Mouse (Mus musculus) adrenal gland, postnatal 14 days (tissue): ENCODE data around the gene Fcgrt. TPM values are rescaled to one million over a fixed set of nuclear protein-coding genes. Genes with fewer than 3 reads are reported as not detected.
"Not testable (repeated sequence)": the region's sequence is repeated elsewhere in the genome, so short reads cannot be mapped to it uniquely, and the experiment has no call there.

ENCODE experiments used
- DNase-seq: peaks from one replicate; pipeline ENCODE4 v3.0.0; 2021; ENCODE audit warnings: mixed read lengths
- long read RNA-seq, 2 experiments: library from polyadenylated mRNA; stranded (forward); transcript quantifications; one replicate each; pipeline ENCODE4 v2.0.0; 2021
- total RNA-seq: library from RNA; stranded (reverse); gene quantifications from 2 replicates; pipeline ENCODE4 v1.2.3, GENCODE M21; 2021

Gene Fcgrt
- 138 and 152 TPM in 2 replicates for total RNA-seq
- long read RNA-seq, experiment 1, transcript Fcgrt-201 (7 exons, 1,770 nt) = major isoform, 133 of 178 reads
- long read RNA-seq, experiment 1, transcript Fcgrt-205 (2 exons, 595 nt) = minor isoform, 5 of 178 reads
- long read RNA-seq, experiment 1, transcript Fcgrt-203 (7 exons, 1,602 nt) = minor isoform, 19 of 178 reads
- long read RNA-seq, experiment 1, partial matches to known transcripts = 10 of 178 reads
- long read RNA-seq, experiment 1, other reads (novel, unspliced or antisense) = 10 of 178 reads
- long read RNA-seq, experiment 2, transcript Fcgrt-203 (7 exons, 1,602 nt) = minor isoform, 17 of 149 reads
- long read RNA-seq, experiment 2, transcript Fcgrt-205 (2 exons, 595 nt) = minor isoform, 12 of 149 reads
- long read RNA-seq, experiment 2, transcript Fcgrt-201 (7 exons, 1,770 nt) = major isoform, 96 of 149 reads
- long read RNA-seq, experiment 2, partial matches to known transcripts = 12 of 149 reads
- long read RNA-seq, experiment 2, other reads (novel, unspliced or antisense) = 12 of 149 reads

GRCm38 (mm10) chr7:45103652-45104180, at the start of gene Fcgrt:
Gene Fcgrt, minus strand, starts transcription at chr7:45103851.
- DNase-seq = peak; percentile 95

GRCm38 (mm10) chr7:45153052-45153451, 49.4 kb upstream of the Fcgrt start:
- not testable (repeated sequence) for DNase-seq

- peak; percentile 14 for DNase-seq
Measured at GRCm38 (mm10) chr7:45151303-45151702, 47.7 kb upstream of the Fcgrt start.

DNA sequence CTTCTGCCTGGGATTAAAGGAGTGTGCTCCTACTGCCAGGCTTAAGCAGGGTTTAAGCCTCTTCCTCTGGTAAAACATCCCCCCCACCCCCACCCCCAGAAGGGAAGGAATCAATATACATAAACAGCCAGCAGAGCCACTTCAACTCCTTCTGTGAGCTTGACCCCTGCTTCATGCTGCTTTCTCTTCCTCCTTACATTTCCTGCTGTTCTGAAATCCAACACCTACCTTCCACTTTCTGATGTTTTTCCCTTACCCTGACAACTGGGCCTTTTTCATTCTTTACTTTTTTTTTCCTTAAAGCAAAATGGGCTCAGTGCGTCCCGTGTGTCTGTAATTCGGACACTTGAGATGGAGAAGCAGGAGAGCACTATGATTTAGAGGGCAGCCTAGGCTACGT, 46.7 kb upstream of the Fcgrt start:
- no peak for DNase-seq

DNA sequence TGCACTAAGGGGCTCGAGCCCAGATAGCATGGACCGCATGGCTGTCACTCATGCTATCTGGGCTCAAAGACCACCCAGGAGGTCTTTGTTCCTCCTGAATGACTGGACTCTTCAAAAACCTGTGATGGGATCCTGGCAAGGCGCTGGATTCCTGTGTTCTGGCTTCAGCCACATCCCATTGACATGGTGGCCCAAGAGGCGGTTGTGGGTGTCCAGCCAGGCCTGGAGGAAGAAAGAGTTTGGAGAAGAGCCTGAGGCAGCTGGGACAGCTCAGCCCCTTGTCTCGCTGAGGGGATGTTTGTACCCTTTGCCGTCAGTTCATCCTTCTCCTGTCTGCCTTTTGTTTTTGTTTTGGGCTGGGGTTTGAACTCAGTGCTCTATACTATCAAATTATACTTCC, 45.9 kb upstream of the Fcgrt start:
- peak; percentile 5 for DNase-seq

DNA sequence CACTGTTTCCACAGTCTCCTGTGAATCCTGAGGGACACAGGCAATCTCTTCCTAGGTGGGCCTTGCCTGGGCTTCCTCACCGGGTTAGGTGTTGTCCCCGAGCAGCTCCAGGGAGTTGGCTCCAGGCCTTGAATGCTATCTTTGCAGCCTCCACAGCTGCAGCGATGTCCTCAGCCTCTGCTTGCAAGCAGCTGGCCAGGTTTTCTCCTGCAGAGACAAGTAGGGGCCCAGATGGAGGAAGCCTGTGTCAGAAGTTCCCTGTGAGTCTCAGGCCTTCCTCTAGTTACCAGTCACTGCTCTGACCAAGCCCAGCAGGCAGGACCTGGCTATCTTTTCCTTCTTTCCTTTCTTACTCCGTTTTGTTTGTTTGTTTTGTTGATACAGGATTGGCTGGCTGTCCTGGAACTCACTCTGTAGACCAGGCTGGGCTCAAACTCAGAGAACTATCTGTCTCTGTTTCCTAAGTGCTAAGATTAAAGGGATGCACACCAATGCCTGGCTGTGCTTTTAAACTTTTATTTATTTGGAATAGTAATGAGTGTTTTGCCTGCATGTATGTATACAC, 45.0 kb upstream of the Fcgrt start:
- peak; percentile 22 for DNase-seq

- peak; percentile 6 for DNase-seq
Measured at GRCm38 (mm10) chr7:45147899-45148298, 44.2 kb upstream of the Fcgrt start.

DNA sequence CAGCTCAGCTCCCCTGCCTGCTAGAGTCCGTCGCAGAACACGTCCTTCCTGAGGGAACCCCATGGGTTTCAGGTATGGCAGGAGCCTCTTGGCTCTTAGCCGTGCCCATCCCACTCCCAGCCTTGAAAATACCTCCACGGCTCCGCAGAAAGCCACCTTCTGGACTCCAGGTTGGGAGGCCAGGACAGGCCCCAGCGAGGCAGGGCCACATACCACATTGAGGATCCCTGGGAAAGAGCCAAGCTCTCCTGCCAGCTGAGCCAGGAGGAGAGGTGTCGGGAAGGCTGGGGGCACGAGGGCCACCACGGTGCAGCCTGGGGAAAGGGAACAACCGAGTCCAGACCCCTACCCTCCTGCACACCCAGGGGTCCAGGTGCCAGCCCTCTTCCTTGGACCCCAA, 43.6 kb upstream of the Fcgrt start:
- DNase-seq = peak; percentile 6

- peak; percentile 8 for DNase-seq
Measured at GRCm38 (mm10) chr7:45145460-45145859, 41.8 kb upstream of the Fcgrt start.

DNA sequence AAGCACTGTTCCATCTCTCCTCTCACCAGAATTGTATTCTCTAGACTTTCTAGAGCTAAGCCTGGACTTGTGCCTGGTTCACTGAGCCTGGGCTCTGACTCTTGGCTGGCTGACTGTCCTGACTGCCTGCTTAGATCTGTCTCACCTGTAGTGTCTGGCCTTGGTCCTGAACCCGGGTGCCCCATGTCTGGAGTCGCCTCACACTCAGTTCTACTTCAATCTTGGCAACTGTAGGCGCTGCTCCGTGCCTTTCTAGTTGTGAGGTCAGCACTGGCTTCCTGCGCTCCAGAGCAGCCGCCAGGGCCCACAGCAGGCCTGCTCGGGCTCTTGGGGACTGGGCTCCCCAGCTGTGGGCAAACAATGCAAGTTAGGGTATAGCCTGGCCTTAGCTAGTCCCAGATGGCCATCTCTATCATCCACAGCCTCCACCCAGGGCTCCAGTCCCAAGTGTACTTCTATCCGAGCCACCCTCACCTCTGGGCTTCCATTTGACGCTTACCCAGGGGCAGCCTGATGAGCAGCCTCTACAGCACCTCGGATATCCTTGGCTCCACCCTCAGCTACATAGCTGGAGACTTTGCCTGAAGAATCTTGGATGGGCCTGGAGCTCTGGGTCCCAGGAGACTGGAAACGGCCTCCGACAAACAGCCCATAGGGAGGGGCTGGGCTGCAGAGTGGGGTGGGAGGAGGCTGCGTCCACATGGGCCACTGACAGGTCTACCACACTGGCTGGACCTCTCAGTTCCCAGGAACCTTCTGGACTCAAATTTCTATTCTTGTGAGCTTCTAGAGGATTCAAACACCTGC, 40.9 kb upstream of the Fcgrt start:
- peak; percentile 9 for DNase-seq

- no peak for DNase-seq
Measured at GRCm38 (mm10) chr7:45141914-45142313, 38.3 kb upstream of the Fcgrt start.

- DNase-seq = peak; percentile 4
Measured at GRCm38 (mm10) chr7:45141319-45141718, 37.7 kb upstream of the Fcgrt start.

- DNase-seq = peak; percentile 79
Measured at GRCm38 (mm10) chr7:45139904-45140723, 36.5 kb upstream of the Fcgrt start.

DNA sequence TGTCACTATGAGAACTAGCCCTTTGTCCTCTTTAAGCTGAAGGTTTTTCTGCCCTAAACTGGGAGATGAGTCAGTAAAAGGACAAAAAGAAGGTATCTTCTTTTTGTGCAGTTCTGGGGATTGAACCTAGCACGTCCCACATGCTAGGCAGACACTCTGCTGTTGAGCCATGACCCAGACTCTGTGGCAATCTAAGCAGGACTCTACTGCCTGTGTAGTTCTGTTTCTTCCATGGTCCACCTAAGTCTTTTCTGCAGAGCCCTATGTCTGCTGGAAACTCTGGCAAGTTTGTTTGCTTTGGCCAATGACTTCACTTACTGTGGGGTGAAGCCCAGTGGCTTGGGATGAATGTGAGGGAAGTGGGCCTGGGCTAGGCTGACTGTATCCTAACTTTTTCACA, 34.8 kb upstream of the Fcgrt start:
- DNase-seq = no peak

- DNase-seq = no peak
Measured at GRCm38 (mm10) chr7:45137171-45138006, 33.7 kb upstream of the Fcgrt start.

DNA sequence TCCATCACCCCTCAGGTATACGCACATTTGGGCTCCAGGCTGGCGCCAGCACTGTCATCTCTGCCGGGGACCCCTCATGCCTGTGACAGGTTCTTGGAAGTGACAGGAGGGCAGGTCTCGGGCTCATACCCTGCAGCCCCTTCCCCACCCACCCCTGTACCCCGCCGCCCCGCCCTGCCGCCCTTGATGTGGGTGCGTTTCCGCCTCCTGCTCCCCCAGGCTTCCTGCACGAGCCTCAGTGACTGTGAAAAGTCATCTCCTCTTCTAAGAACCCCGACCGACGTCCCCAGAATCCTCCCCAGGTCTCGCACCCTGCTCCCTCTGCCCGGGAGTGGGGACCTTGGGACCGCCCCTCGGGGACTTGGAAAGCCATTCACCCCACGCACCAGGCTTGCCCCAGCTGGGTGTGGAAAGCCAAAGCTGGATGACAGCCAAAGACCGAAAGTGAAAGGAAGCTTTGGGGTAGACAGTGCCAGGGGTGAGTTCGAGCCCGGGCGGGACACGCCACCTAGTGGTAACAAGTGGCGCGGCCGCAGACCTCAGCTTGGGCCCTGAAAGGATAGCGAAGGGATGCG, 32.4 kb upstream of the Fcgrt start, which contains the start of the genes Gm45713 and Flt3l:
Gm45713 (minus strand) TSS at position 239 of the 575 bp plus-strand sequence.
Flt3l (minus strand) TSS at position 440 of the 575 bp plus-strand sequence.
- DNase-seq = peak; percentile 97

GRCm38 (mm10) chr7:45135370-45135769, 31.7 kb upstream of the Fcgrt start:
- no peak for DNase-seq

DNA sequence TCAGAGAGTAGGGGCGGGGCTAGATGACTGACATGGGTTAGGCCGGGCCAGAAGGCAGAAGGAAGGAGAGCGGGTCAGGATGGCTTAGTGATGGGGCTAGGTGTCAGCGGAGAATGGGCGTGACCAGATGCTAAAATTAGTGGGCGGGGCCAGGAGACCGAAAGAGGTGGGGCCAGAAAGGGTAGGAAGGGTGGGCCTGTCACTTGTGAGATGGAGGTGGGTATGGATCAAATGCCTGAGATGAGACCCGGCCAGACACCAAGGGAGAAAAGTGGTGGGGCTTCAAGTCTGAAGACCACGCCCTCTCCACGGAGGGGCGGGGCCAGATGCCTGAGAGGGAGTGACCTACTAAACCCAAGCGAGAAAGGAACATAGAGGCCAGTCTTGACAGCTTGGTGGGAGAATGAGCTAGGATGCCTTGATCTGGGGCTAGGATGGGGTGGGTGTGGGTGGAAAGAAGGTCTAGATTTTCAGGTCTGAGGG, 30.9 kb upstream of the Fcgrt start:
- DNase-seq = peak; percentile 64

GRCm38 (mm10) chr7:45133446-45134159, 30.0 kb upstream of the Fcgrt start:
- DNase-seq = no peak
